Mouse (Mus musculus) neural tube, embryonic 11.5 days (tissue): ENCODE results near the gene Kif24. TPM values are rescaled to one million over a fixed set of nuclear protein-coding genes. Genes with fewer than 3 reads are reported as not detected.

ENCODE experiments used
- ATAC-seq: fragments of 200-750 bp; cut with Nextera tagmentation; 2 replicates; pipeline ENCODE4 v1.8.0; 2017; ENCODE audit warnings: moderate number of reproducible peaks, mild to moderate bottlenecking, moderate TSS enrichment, moderate library complexity; ENCODE audit not compliant: insufficient read depth, low FRiP score, low TSS enrichment
- DNase-seq: peaks from one replicate; pipeline ENCODE4 v3.0.0-alpha.2; 2015; ENCODE audit warnings: low spot score
- H3K27ac ChIP-seq: fragments of 300-500 bp; sonication (generic); 2 replicates; pipeline ENCODE4 v1.5.1; 2014; ENCODE audit warnings: low read depth, mild to moderate bottlenecking, low read length
- H3K27me3 ChIP-seq: fragments of 300-500 bp; sonication (generic); 2 replicates; pipeline ENCODE4 v1.6.1; 2014; ENCODE audit warnings: mild to moderate bottlenecking, low read length, mixed read lengths; ENCODE audit not compliant: control insufficient read depth, insufficient read depth
- H3K36me3 ChIP-seq: fragments of 300-500 bp; sonication (generic); 2 replicates; pipeline ENCODE4 v1.6.1; 2014; ENCODE audit warnings: mild to moderate bottlenecking, low read length, moderate library complexity, mixed read lengths; ENCODE audit not compliant: control insufficient read depth, insufficient read depth
- H3K4me1 ChIP-seq: fragments of 300-500 bp; sonication (generic); 2 replicates; pipeline ENCODE4 v1.6.1; 2014; ENCODE audit warnings: low read length, mixed read lengths; ENCODE audit not compliant: control insufficient read depth, insufficient read depth
- H3K4me2 ChIP-seq: fragments of 300-500 bp; sonication (generic); 2 replicates; pipeline ENCODE4 v1.6.1; 2014; ENCODE audit warnings: low read depth, mild to moderate bottlenecking, moderate library complexity
- H3K4me3 ChIP-seq: fragments of 300-500 bp; sonication (generic); 2 replicates; pipeline ENCODE4 v1.5.1; 2014; ENCODE audit warnings: low read depth, low read length
- H3K9ac ChIP-seq: fragments of 300-500 bp; sonication (generic); 2 replicates; pipeline ENCODE4 v1.6.1; 2014; ENCODE audit warnings: mild to moderate bottlenecking, low read length
- H3K9me3 ChIP-seq: fragments of 300-500 bp; sonication (generic); 2 replicates; pipeline ENCODE4 v1.6.1; 2016; ENCODE audit warnings: low read length; ENCODE audit not compliant: control insufficient read depth
- WGBS: fragments of 180-500 bp; shearing (Covaris S2); extraction: QIAGEN DNeasy Blood & Tissue Kit; methylation state at CpG from one replicate; pipeline ENCODE4 v1.1.7; 2014; 5-methylcytosine and 5-hydroxymethylcytosine counted together
- polyA plus RNA-seq: library from polyadenylated mRNA; unstranded; fragments of >200 nt; fragmentation: Nextera tagmentation; extraction: Ambion mirVana; gene quantifications from 2 replicates; pipeline ENCODE4 v1.2.1, GENCODE M21; 2014

The Kif24 gene
- polyA plus RNA-seq, 1 experiment from 2014 or later: 9.2 TPM

DNA sequence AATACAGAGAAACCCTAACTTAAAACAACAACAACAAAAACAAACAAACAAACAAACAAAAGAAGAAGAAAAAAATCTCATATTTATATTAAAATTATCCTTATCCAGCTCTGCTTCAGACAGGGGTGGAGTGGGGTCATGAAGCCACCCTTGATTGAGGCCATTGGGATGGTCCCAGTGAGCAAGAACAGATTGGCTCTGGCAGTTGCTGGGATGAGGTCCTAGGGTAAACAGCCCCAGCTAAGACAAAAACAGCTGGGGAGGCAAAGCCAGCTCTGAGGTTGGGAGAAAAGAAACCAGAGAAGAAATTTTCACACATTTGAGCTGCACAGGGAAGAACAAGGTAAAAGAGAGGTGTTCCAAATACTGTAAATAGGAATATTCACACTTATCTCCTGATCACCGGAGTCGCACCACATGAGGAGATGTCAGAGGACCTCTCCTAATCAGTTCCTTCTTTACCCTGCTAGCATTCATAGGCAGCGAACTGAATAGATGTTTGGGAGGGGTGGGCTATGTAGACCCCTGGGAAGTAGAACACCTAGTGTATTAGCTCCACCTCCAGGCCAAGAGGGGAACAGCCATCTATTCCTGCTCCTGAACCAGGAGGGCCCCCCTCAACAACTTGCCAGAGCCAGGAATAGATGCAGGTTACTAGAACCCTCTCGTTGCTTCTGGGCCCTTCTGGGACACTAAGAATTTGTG is 14.2 kb upstream of the Kif24 start:
- 81% methylated on average over 4 of the region's 4 CpGs for WGBS
- Histone ChIP-seq H3K36me3 (no peaks in the 10 kb centered on the region), H3K27ac (no peak overlapping the region), H3K27me3 (no peaks in the 10 kb centered on the region), H3K4me3 (no peak overlapping the region), H3K9ac (no peak overlapping the region), H3K4me1 (no peaks in the 10 kb centered on the region), H3K9me3 (no peaks in the 10 kb centered on the region), H3K4me2 (no peak overlapping the region)
- ATAC-seq (no peak), DNase-seq (peak; percentile 16)

DNA sequence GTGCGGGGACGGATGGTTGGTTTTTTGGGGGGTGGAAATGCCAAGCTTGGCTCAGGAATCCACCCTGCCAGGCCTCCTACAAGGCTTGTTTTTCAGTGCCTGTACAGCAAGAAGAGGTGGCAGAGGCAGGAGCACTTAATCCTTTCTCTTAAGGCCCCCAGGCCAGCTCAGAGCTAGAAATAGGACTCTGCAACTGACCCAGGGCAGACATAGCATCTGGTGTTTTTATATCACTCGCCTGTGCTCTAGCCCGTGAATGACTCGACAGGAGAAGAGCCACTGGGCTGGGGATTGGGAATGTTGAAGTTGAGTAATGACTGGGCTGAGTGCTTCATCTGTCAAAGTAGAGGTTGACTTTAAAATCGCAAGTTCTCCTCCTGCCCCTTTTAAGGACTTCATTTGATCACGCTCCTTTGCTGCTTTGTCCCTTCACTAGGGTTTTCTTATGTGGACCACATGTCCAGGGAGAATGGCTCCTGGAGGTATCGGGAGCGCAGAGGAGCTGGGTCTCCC is 13.0 kb upstream of the Kif24 start:
- no peaks in the 10 kb centered on the region for H3K9me3 ChIP-seq
- H3K4me2 ChIP-seq: no peak overlapping the region
- no peaks in the 10 kb centered on the region for H3K4me1 ChIP-seq
- H3K4me3 ChIP-seq: no peak overlapping the region
- no peaks in the 10 kb centered on the region for H3K27me3 ChIP-seq
- ATAC-seq (no peak), DNase-seq (peak; percentile 9)
- no peak overlapping the region for H3K27ac ChIP-seq
- no peaks in the 10 kb centered on the region for H3K36me3 ChIP-seq
- H3K9ac ChIP-seq: no peak overlapping the region
- WGBS: 91% methylated on average over 9 of the region's 9 CpGs

DNA sequence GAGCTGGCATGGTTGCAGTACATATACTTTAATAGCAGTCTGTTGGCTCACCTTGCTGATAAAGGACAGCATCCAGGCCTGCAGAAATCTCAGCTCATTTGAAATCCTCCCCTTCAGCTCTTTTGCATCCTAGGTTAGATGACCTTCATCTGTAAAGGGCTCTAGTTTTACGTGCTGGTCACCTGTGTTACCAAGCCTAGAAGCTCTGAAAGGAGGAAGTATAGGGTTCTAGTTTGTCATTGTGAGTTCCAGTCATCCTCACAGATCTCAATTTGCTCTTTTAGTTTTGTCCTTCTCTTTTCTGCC is 6.7 kb upstream of the Kif24 start:
- no peaks in the 10 kb centered on the region for H3K9me3 ChIP-seq

DNA sequence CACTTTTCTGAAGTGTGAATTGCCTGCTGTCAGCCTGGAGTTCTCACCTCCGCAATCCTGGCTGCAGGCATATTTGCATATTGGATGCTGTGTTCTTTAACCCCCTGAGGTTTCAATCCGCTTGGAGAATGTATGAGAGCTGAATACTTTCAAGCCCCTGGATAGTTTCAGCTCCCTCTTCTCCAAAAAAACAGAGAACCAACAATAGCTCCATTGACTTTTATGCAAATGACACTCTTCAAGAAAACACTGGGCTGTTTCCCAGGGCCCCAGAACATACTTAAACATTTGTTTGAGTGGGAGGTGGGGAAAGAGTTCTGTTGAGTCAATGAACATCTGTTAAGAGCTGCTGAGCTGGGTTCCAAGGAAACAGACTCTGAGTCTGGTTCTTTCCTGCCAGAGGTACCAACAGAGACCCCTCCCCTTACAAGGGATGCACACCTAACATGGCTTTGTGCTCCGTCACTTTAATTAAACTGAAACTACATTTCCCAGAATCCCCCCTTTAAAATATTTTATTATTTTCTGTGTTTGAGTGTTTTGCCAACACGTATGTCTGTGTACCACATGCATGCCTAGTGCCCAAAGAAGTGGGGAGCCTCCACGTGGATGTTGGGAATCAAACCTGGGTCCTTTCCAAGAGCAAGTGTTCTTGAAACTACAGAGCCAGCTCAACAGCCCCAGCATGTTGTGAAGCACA is 6.1 kb upstream of the Kif24 start:
- WGBS: 41% methylated on average over 5 of the region's 5 CpGs
- Histone ChIP-seq H3K27ac (peak overlapping the region; percentile 69), H3K36me3 (no peaks in the 10 kb centered on the region), H3K4me2 (no peak overlapping the region), H3K9ac (no peak overlapping the region), H3K4me1 (peaks cover 9% of the 10 kb centered on the region; the same call in 1 of the 2 replicates), H3K4me3 (no peak overlapping the region), H3K9me3 (no peaks in the 10 kb centered on the region), H3K27me3 (no peaks in the 10 kb centered on the region)
- DNase-seq: peak; percentile 44
- ATAC-seq: peak; percentile 74

More for the DNA sequence above, 6.7 kb upstream of the Kif24 start:
- no peak overlapping the region for H3K9ac ChIP-seq
- H3K27me3 ChIP-seq: no peaks in the 10 kb centered on the region
- H3K4me2 ChIP-seq: no peak overlapping the region
- ATAC-seq (no peak), DNase-seq (no peak)
- peaks cover 9% of the 10 kb centered on the region; the same call in 1 of the 2 replicates for H3K4me1 ChIP-seq
- H3K36me3 ChIP-seq: no peaks in the 10 kb centered on the region
- WGBS: 90% methylated on average over 1 of the region's 1 CpGs
- peak overlapping the region; percentile 67; the same call in 1 of the 2 replicates for H3K27ac ChIP-seq
- no peak overlapping the region for H3K4me3 ChIP-seq

DNA sequence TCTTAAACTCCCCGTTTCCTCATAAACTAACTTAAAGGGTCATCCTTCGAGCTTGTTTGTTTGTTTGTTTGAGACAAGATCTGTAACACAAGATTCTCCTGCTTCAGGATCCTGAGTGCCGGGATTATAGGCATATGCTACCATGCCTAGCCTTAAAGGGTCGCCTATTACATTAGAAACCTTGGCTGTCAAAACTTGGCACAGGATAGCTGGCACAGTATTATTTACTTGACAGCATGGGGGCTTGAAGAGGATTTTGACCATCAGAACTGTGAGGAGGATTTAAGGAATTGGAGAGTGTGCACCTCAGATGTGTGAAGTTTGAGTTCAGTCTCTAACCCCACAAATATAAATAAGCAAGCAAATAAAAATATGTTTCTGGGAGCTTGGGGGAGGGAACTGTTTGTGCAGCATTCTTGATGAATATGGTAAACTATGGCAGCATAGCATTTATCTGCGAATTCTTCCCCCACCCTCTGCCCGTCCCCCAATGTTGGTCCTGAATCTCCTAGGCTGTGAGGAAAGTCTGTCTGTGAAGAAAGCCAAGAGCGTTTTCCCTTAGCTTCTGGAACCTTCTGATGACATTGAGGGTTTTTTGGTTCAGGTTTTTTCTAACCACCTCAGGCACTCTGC is 5.5 kb upstream of the Kif24 start:
- H3K9ac ChIP-seq: no peak overlapping the region
- H3K4me2 ChIP-seq: no peak overlapping the region
- H3K27me3 ChIP-seq: no peaks in the 10 kb centered on the region
- peak overlapping the region; percentile 69; the same call in 1 of the 2 replicates for H3K27ac ChIP-seq
- no peak for ATAC-seq
- H3K36me3 ChIP-seq: no peaks in the 10 kb centered on the region
- no peak for DNase-seq
- no peaks in the 10 kb centered on the region for H3K9me3 ChIP-seq
- H3K4me3 ChIP-seq: no peak overlapping the region
- peaks cover 9% of the 10 kb centered on the region; the same call in 1 of the 2 replicates for H3K4me1 ChIP-seq
- WGBS: 65% methylated on average over 7 of the region's 7 CpGs

DNA sequence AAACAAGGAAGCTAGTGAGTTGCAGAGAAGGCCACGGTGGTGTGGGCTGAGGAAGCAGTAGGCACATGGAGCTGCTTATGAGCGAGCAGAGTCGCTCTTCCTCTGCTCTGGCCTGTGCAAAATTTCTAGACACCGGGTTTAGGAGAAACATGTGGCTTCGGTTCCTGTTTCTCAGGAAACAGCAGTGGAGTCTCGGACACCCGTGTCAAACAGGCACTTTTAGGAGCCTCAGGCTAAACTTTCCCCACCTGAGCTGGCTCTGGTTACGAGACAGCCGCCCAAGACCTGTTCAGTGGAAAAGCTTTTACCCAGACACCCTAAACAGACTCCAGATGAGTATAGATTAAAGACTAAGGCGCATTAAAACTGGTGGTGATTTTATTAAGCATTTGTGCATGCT is 4.5 kb upstream of the Kif24 start:
- no peak overlapping the region for H3K27ac ChIP-seq

DNA sequence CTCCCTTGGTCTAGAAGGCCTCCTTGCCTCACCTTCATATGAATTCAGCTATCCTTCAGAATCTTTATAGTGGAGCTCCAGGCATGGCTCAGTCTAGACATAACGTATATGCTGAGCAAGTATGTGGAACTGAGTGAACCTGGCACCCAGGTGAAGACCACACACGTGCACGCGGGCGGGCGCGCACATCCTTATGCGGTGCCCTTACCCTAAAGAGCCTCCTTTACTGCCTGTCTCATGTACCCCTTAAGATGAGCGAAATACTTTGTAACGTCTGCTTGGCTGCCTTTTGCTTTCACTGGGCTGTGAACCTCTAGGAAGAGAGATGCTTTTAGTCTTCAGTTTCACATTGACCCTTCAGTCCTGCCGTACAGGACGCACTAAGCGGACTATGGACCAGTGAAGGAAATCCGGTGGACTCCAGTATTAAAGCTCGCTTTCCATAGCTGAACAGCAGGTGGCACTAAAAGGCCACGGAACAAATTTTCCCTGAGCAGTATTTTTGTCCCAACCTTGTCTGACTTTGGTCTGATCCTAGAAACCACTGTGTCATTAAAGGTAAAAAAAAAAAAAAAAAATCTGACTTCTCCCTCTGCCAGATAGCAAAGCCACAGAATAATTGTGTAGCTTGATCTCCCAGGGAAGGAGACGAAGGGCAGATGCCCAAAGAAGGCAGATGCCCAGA is 3.9 kb upstream of the Kif24 start:
- ATAC-seq (no peak), DNase-seq (peak; percentile 72)
- H3K27ac ChIP-seq: no peak overlapping the region
- no peak overlapping the region for H3K9ac ChIP-seq
- H3K4me2 ChIP-seq: no peak overlapping the region
- no peak overlapping the region for H3K4me3 ChIP-seq
- H3K9me3 ChIP-seq: no peaks in the 10 kb centered on the region
- WGBS: 63% methylated on average over 17 of the region's 17 CpGs
- peaks cover 9% of the 10 kb centered on the region; the same call in 1 of the 2 replicates for H3K4me1 ChIP-seq
- no peaks in the 10 kb centered on the region for H3K36me3 ChIP-seq
- H3K27me3 ChIP-seq: no peaks in the 10 kb centered on the region

More for the DNA sequence above, 4.5 kb upstream of the Kif24 start:
- peaks cover 9% of the 10 kb centered on the region; the same call in 1 of the 2 replicates for H3K4me1 ChIP-seq
- H3K4me2 ChIP-seq: no peak overlapping the region
- no peaks in the 10 kb centered on the region for H3K27me3 ChIP-seq
- WGBS: 85% methylated on average over 10 of the region's 10 CpGs
- DNase-seq (no peak), ATAC-seq (no peak)
- H3K36me3 ChIP-seq: no peaks in the 10 kb centered on the region
- H3K9ac ChIP-seq: no peak overlapping the region
- H3K4me3 ChIP-seq: no peak overlapping the region
- H3K9me3 ChIP-seq: no peaks in the 10 kb centered on the region

DNA sequence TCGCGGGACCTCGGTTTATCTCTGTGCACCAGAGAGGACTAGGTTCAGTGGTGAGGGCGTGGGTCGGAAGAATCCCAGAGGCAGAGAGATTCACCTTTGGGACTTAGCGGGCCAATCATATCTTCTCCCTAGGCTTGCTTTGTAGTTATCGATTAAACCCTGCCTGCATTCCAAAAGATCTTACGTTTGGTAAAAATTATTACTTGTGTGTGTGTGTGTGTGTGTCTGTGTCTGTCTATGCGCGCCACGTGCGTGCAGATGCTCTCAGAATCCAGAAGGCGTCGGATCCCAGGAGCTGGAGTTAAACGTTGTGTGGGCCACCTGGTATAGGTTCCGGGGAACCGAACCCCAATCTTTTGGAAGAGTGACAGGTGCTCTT is 589 bp upstream of the Kif24 start:
- Histone ChIP-seq H3K4me1 (peaks cover 6% of the 10 kb centered on the region; the same call in 1 of the 2 replicates), H3K27ac (no peak overlapping the region), H3K36me3 (no peaks in the 10 kb centered on the region; the same call in 1 of the 2 replicates), H3K27me3 (no peaks in the 10 kb centered on the region), H3K9me3 (no peaks in the 10 kb centered on the region), H3K4me2 (peak overlapping the region; percentile 38), H3K4me3 (peak overlapping the region; percentile 62), H3K9ac (peak overlapping the region; percentile 61)
- DNase-seq (no peak), ATAC-seq (no peak)
- WGBS: 4% methylated on average over 17 of the region's 17 CpGs
